Mouse (Mus musculus): ENCODE results near the gene Nppb.
A peak's percentile ranks its signal among the peaks of the same experiment; 100 is the strongest.

Gene Nppb

DNA sequence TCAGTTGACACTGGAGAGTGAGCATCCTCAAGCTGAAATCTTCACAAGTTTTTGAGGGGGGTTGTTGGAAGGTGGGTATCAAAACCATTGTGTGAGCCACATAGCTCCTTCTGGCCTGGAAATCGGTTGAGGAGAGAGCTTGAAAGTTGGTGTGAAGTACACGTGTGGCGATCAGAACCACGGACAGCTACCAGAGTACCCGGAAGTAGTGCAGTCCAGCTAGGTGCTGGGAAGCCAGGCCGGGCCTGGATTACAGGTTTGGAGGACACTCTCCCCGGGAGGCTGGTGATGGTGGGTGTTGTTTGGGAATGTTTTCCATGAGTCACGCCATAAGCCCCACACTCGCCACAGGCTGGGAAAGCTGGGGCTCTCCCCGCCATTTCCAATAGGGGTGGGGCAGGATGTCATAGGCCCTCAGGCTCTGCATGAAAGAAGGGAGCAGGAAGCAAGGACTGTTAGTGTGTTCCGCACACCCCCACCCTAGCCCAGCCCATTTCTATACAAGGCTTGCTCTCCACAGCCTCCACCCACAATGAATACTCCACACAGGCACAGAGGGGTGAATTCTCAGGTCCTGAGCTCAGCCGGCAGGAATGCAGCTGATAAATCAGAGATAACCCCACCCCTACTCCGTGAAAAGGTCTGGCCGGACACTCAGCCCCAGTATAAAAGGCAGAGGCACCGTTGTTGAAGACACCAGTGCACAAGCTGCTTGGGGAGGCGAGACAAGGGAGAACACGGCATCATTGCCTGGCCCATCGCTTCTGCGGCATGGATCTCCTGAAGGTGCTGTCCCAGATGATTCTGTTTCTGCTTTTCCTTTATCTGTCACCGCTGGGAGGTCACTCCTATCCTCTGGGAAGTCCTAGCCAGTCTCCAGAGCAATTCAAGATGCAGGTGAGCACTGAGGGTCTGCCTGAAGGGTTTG, at the start of gene Nppb:
Gene Nppb (plus strand): TSS at position 584 of the 928 bp plus-strand sequence.
- DNase-seq (ENCODE audit: low spot score in 2 of 2) = no peak

GRCm38 (mm10) chr4:147935904-147936303, 49.7 kb upstream of the Nppb start:
- no peak for DNase-seq (ENCODE audit: low spot score in 2 of 2)

DNA sequence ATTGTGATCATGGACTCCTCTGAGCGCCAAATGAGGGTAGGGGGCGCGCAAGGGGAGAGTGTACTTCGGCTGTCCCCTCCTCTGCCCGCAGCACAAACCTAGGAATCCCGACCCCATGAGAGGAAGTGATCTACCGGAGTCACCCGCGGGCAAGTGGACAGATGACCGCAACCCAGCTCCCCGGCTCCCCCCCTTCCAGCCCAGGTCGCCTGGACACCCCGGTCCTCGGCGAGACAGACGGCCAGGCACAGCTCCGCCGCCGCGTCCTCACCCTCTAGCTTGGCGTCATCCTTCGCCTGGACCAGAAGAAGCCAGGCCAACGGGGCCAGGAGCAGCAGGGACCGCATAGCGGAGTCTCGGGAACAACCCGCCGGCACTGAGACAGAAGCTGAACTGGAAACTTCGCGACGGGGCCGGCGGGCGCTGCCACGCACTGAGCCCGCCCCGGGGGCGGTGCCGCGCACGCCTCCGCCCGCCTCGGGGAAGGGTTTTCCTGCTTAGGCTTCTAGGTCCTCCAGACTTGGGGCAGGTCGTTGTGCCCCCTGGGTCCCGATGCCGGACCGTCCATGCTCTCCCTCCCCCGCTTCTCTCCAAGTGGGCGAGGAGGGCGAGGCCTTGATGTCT, 49.1 kb upstream of the Nppb start, which contains the start of gene Plod1:
Gene Plod1 (minus strand): TSS at position 437 of the 624 bp plus-strand sequence.
- peak; percentile 48 to 65 for DNase-seq (ENCODE audit: low spot score in 2 of 2)

DNA sequence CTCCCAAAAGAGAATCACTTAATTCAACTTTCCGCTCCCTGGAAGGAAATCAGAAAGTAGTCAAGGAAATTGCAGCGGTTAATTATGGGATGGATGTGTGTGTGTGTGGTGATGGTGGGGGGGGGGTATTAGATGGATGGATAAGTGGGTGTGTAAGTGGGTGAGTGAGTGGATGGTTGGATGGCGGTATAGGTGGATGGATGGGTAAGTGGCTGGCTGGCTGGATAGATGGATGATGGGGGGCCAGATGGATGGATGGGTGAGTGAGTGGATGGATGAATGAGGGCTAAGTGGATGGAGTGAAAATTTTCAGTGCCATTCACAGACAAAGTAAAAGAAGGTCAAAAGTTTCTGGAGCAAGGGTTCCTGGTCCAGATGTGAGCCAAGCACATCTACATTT, 48.6 kb upstream of the Nppb start:
- DNase-seq (ENCODE audit: low spot score in 2 of 2) = no peak

DNA sequence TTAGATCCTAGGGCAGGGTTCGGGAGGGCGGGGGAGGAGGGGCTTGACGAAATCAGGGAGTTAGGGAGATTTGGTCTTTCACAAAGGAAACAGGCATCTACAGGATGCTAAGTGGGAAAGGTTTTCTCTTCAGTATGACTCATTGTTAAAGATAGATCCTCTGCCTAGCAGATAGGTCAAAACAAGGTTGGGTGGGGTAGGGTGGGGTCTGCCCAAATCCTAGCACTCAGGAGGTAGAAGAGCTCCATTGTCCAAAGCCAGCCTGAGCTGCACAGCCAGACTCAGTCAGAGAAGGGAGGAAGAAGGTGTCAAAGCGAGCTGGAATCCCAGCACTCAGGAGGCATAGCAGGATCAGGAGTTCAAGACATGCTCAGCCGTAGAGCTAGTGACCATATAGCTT, 48.1 kb upstream of the Nppb start:
- no peak for DNase-seq (ENCODE audit: low spot score in 2 of 2)

DNA sequence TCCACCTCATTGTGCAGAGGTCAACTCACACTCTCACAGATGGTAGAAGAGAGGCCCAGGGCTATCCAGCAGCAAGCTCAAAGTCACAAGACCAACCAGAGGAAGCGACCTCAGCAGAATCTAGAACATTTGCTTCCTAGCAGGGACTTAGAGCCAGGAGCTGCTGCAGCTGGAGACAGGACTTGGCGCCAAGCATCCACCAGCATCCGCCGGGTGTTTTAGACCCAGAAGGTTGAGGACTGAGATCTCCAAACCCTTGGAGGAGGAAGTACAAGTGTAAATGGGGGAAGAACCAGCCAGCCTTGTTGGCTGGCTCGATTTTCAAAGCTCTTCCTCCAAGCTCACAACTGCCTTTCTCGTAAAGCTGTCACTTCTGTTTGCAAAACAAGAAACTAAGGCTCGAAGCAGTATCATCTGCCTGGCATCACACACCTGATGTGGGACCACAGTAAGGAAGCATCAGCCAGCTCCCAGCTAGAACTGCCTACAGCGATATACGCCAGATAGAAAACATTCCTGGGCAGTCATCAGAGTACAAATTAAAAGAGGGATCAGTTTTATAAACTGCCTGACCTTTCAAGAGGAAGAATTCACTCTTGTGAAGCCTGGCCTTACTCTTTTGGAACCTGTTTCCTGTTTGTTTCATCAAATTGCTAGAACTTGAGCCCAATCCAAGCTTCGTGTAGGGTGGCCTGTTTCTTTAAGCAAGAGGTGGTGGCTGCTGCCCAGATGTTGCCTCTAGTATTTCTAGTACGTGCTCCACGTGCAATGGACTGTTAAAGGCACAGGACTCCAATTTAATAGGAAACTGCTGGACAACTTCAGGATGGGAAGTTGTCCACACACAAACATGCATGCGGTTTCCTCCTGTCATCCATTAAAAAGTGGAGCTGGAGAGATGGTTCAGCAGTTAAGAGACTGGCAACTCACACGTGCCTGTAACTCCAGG, 47.2 kb upstream of the Nppb start:
- DNase-seq (ENCODE audit: low spot score in 2 of 2) = no peak

DNA sequence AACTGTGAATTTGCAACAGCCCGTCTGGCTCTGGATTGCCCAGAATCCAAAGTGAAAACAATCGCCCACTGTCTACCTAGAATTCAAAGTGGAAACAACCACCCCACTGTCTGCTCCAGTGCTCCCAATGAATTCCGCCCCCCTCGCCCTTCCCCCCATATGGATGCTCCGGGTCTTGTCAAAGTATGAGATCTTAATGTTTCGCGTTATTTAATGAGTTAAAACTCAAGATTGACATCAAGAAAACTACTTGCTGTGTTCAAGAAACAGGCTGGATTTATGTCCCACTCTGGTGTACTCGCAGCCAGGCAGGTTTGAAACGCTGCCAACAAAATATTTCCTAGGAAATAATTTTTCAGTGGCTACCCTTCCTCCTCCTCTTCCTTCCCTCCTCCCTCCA, 45.5 kb upstream of the Nppb start:
- DNase-seq (ENCODE audit: low spot score in 2 of 2) = no peak

- peak; percentile 58 to 80 for DNase-seq (ENCODE audit: low spot score in 2 of 2)
These were observed 45.0 kb upstream of the Nppb start, which contains the start of gene 2510039O18Rik for GRCm38 (mm10) chr4:147940576-147941044. Gene 2510039O18Rik (plus strand): TSS chr4:147940895.

GRCm38 (mm10) chr4:147941045-147942020, 44.3 kb upstream of the Nppb start:
- peak in 1 of 2 experiments; percentile 34 for DNase-seq (ENCODE audit: low spot score in 2 of 2)

- no peak for DNase-seq (ENCODE audit: low spot score in 2 of 2)
These were observed 42.6 kb upstream of the Nppb start for GRCm38 (mm10) chr4:147943005-147943404.

DNA sequence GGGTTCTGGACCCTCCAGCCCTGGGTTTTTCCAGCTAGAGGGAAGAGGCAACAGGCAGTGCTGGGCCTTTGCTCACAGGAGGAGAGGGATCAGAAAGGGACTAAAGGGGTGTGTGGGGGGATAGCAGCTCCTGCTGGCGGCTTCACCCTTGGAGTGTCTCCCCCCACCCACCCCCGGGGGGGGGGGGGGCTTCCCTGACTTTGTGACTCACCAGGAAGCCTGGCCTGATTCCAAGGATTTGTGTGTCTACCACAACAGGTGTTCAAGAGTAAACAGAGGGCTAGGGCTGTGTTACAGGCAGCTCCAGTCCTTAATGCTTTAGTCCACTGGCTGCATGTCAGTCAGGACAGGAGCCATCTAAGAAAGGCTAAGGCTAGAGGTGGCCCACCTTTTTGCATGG, 38.1 kb upstream of the Nppb start:
- DNase-seq (ENCODE audit: low spot score in 2 of 2) = no peak

- DNase-seq (ENCODE audit: low spot score in 2 of 2) = peak in 1 of 2 experiments; percentile 42
These were observed 32.0 kb upstream of the Nppb start for GRCm38 (mm10) chr4:147953590-147953989.

- no peak for DNase-seq (ENCODE audit: low spot score in 2 of 2)
These were observed 28.4 kb upstream of the Nppb start for GRCm38 (mm10) chr4:147957141-147957540.

DNA sequence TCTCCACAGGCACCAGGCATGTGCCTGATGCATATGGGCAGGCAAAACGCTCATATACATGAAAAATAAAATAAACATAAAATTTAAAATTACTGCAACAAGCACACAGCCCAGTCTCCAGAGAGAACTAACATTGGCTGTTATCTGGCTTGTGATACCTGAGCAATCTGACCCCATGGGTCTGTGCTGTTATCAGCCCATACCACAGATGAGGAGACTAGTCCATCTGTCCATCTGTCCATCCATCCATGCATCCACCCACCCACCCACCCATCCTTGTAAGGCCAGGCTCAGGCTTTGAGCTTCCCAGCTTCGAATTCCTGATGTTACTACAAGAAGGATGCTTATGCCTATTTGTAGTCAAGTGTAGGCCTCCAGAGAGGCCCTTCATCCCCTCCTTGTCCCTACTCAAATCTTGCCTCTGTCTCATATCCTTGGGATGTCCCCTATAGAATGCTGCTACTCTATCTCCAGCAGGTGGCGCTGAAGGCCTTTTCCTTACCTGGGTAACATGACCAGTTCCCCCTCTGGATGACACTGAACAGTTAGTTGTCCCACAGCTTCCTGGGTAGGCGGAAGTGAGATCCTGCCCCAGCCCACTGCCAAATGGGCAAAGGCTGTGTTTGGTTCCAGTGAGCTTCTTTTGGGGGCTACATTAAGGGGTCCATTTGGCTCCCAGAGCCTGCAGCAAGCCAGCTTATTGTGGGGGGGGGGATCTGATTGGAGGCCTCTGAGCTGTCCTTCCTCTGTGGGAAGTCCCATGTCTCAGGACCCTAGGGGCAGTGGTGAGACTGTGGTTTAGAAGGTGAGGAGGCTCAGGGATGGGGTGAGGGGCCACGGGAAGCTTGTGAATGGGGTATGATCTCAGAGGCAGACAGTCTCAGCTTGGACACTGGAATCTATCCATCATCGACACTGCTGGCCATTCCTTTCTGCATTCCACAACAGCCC, 25.4 kb upstream of the Nppb start:
- peak in 1 of 2 experiments; percentile 72 for DNase-seq (ENCODE audit: low spot score in 2 of 2)

DNA sequence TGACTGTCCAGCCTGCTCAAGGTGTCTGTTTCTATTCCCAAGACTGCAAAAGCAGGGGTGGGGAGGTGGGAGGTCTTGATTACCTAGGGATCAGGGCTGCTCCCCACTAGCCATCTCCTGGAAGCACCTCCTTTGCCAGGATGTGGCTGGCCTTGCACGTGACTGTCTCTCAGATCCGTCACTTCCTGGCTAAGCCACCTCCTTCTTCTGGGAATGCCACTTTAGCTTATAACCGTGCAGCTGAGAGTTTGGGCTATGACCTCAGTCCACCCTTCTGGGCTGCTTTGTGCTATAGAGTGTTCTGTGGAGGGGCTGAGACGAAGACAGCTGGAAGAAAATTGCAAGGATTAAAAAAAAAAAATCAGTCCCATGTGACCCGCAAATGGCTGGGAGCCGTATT, 22.8 kb upstream of the Nppb start:
- DNase-seq (ENCODE audit: low spot score in 2 of 2) = no peak

DNA sequence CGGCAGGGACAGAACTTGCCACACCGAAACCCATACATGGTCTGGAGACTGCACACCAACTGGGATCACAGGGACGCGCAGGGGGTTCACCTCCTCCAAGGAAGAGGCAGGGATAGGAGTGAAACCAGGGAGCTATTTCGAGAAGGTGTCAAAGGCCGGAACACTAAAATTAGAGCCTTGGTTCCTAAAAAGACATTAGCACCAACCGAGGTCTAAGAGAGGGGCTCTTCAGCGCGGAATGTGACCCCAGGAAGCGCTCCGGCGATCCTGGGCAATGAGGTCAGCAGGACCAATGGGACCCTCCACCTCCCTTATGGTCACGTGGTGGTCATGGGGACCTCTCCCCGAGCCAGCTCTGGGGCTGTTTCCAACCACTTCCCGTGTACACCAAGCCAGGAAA, 22.0 kb upstream of the Nppb start:
- no peak for DNase-seq (ENCODE audit: low spot score in 2 of 2)

- DNase-seq (ENCODE audit: low spot score in 2 of 2) = no peak
These were observed 19.9 kb upstream of the Nppb start for GRCm38 (mm10) chr4:147965712-147966111.

- no peak for DNase-seq (ENCODE audit: low spot score in 2 of 2)
These were observed 16.8 kb upstream of the Nppb start for GRCm38 (mm10) chr4:147968816-147969215.

DNA sequence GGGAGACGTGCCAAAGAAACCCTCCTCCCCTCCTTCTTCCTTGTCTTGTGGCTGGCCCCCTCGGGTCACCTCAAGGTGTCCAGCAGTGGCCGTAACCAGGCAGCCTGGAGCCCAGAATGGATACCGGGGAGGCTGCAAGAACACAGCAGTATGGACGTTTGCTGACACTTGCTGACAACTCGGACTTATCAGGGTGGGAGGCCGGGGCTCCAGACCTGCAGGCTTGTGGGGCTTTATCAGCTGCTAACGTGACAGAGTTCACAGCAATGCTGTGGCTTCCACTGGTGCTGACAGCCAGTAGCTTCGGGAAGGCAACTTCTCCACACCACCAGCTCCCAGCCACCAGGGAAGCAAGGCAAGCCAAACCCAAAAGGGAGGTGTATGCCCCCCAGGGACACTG, 16.3 kb upstream of the Nppb start:
- no peak for DNase-seq (ENCODE audit: low spot score in 2 of 2)
